Mouse (Mus musculus) embryonic facial prominence, embryonic 11.5 days (tissue): ENCODE measurements at regions not wholly inside any gene's neighbourhood (a gene's known extent, or its start where the extent isn't known, plus 50 kb on each side); places are given as distances from the start of the nearest gene placed in this dataset.
"Not testable (repeated sequence)": the region's sequence is repeated elsewhere in the genome, so short reads cannot be mapped to it uniquely, and the experiment has no call there.

Source experiments
- ATAC-seq: fragments of 200-750 bp; cut with Nextera tagmentation; replicated peaks from 2 replicates; pipeline ENCODE4 v1.8.0; 2017; ENCODE audit warnings: low read depth; ENCODE audit not compliant: insufficient number of reproducible peaks, low FRiP score, low TSS enrichment
- DNase-seq: peaks from one replicate; pipeline ENCODE4 v3.0.0-alpha.2; 2015; ENCODE audit warnings: low spot score
- H3K27ac ChIP-seq: fragments of 300-500 bp; sonication (generic); replicated peaks from 2 replicates; pipeline ENCODE4 v1.5.1; 2014; ENCODE audit warnings: mild to moderate bottlenecking, low read depth, low read length, control low read depth
- H3K27me3 ChIP-seq: fragments of 300-500 bp; sonication (generic); 2 replicates; pipeline ENCODE4 v1.6.1; 2014; ENCODE audit warnings: mild to moderate bottlenecking, low read length, moderate library complexity, mixed read lengths; ENCODE audit not compliant: control insufficient read depth, insufficient read depth
- H3K36me3 ChIP-seq: fragments of 300-500 bp; sonication (generic); replicated peaks from 2 replicates; pipeline ENCODE4 v1.6.1; 2014; ENCODE audit warnings: low read depth, mild to moderate bottlenecking, low read length, moderate library complexity, mixed read lengths; ENCODE audit not compliant: control insufficient read depth, insufficient read depth
- H3K4me1 ChIP-seq: fragments of 300-500 bp; sonication (generic); 2 replicates; pipeline ENCODE4 v1.6.1; 2014; ENCODE audit warnings: low read length, mixed read lengths; ENCODE audit not compliant: control insufficient read depth, insufficient read depth
- H3K4me2 ChIP-seq: fragments of 300-500 bp; sonication (generic); 2 replicates; pipeline ENCODE4 v1.6.1; 2014; ENCODE audit warnings: low read depth, mild to moderate bottlenecking, control low read depth, low read length, moderate library complexity
- H3K4me3 ChIP-seq: fragments of 300-500 bp; sonication (generic); 2 replicates; pipeline ENCODE4 v1.5.1; 2014; ENCODE audit warnings: low read depth, low read length, control low read depth
- H3K9ac ChIP-seq: fragments of 300-500 bp; sonication (generic); replicated peaks from 2 replicates; pipeline ENCODE4 v1.6.1; 2014; ENCODE audit warnings: mild to moderate bottlenecking, control low read depth, low read length
- H3K9me3 ChIP-seq: fragments of 300-500 bp; sonication (generic); replicated peaks from 2 replicates; pipeline ENCODE4 v1.6.1; 2016; ENCODE audit warnings: mild to moderate bottlenecking, low read length, inconsistent platforms, mixed read lengths; ENCODE audit not compliant: control insufficient read depth
- WGBS: fragments of 180-500 bp; shearing (Covaris S2); extraction: QIAGEN DNeasy Blood & Tissue Kit; methylation state at CpG from one replicate; pipeline ENCODE4 v1.1.7; 2014; 5-methylcytosine and 5-hydroxymethylcytosine counted together

- not testable (repeated sequence) for H3K4me2 ChIP-seq, ATAC-seq, H3K36me3 ChIP-seq, H3K27ac ChIP-seq, H3K27me3 ChIP-seq, H3K4me1 ChIP-seq, H3K9me3 ChIP-seq
- peak; percentile 0 for DNase-seq
- H3K4me3 ChIP-seq, result peak overlapping the region; percentile 38
- peak overlapping the region; percentile 34; the same call in 1 of the 2 replicates for H3K9ac ChIP-seq
- 4% methylated on average over 26 of the region's 53 CpGs for WGBS
These were observed 566.6 kb upstream of the Gm21863 start for GRCm38 (mm10) chr12:19387706-19388105.
